Mouse (Mus musculus) liver, postnatal 0 days (tissue): Measurements from ENCODE around the gene Fbxw21. TPM values are rescaled to one million over a fixed set of nuclear protein-coding genes. Genes with fewer than 3 reads are reported as not detected.
A peak's percentile ranks its signal among the peaks of the same experiment; 100 is the strongest.

Experiments
- ATAC-seq: fragments of 200-750 bp; cut with Nextera tagmentation; 2 replicates; pipeline ENCODE4 v1.8.0; 2017; ENCODE audit warnings: mild to moderate bottlenecking, moderate library complexity
- DNase-seq: peaks from one replicate; pipeline ENCODE4 v3.0.0-alpha.2; 2016
- H3K27ac ChIP-seq: fragments of 300-500 bp; sonication (generic); 2 replicates; pipeline ENCODE4 v1.5.1; 2014; ENCODE audit warnings: antibody characterized with exemption, moderate library complexity, mild to moderate bottlenecking, low read depth
- H3K27me3 ChIP-seq: fragments of 300-500 bp; sonication (generic); 2 replicates; pipeline ENCODE4 v1.6.1; 2014; ENCODE audit warnings: low read length, control low read depth, mixed read lengths; ENCODE audit not compliant: insufficient read depth
- H3K36me3 ChIP-seq: fragments of 300-500 bp; sonication (generic); replicated peaks from 2 replicates; pipeline ENCODE4 v1.6.1; 2014; ENCODE audit warnings: mild to moderate bottlenecking, control low read depth, low read length, moderate library complexity, mixed read lengths; ENCODE audit not compliant: insufficient read depth
- H3K4me1 ChIP-seq: fragments of 300-500 bp; sonication (generic); 2 replicates; pipeline ENCODE4 v1.6.1; 2014; ENCODE audit warnings: antibody characterized with exemption, mild to moderate bottlenecking, control low read depth; ENCODE audit not compliant: insufficient read depth
- H3K4me2 ChIP-seq: fragments of 300-500 bp; sonication (generic); 2 replicates; pipeline ENCODE4 v1.6.1; 2014; ENCODE audit warnings: low read depth, mild to moderate bottlenecking, low read length, moderate library complexity, mixed read lengths
- H3K4me3 ChIP-seq: fragments of 300-500 bp; sonication (generic); 2 replicates; pipeline ENCODE4 v1.5.1; 2014; ENCODE audit warnings: low read depth, low read length
- H3K9ac ChIP-seq: fragments of 300-500 bp; sonication (generic); replicated peaks from 2 replicates; pipeline ENCODE4 v1.6.1; 2014; ENCODE audit warnings: mild to moderate bottlenecking, moderate library complexity
- H3K9me3 ChIP-seq: fragments of 300-500 bp; sonication (generic); 2 replicates; pipeline ENCODE4 v1.6.1; 2016; ENCODE audit warnings: mild to moderate bottlenecking, control low read depth, low read length, mixed read lengths
- CTCF ChIP-seq: sonication (generic); IDR thresholded peaks from 2 replicates; pipeline ENCODE4 v1.5.1; 2016; ENCODE audit warnings: antibody characterized with exemption, low read depth
- EP300 ChIP-seq: IDR thresholded peaks from 2 replicates; pipeline ENCODE4 v1.6.1; 2016; ENCODE audit warnings: antibody characterized with exemption, low read depth, mild to moderate bottlenecking
- WGBS: fragments of 180-500 bp; shearing (Covaris S2); extraction: QIAGEN DNeasy Blood & Tissue Kit; methylation state at CpG from one replicate; pipeline ENCODE4 v1.1.7; 2014; ENCODE audit not compliant: insufficient replicate concordance; 5-methylcytosine and 5-hydroxymethylcytosine counted together
- polyA plus RNA-seq: library from polyadenylated mRNA; unstranded; fragments of >200 nt; fragmentation: Nextera tagmentation; extraction: Ambion mirVana; gene quantifications from 2 replicates; pipeline ENCODE4 v1.2.1, GENCODE M21; 2015

Gene Fbxw21
- polyA plus RNA-seq, 1 experiment from 2014 or later = not detected

GRCm38 (mm10) chr9:109091802-109092201 lies 70.0 kb downstream of the Fbxw21 start:
- Histone ChIP-seq H3K9me3 (no peaks in the 10 kb centered on the region), H3K27ac (no peak overlapping the region), H3K27me3 (peaks cover 29% of the 10 kb centered on the region), H3K9ac (no peak overlapping the region), H3K4me2 (no peak overlapping the region), H3K36me3 (peaks cover 8% of the 10 kb centered on the region; the same call in 1 of the 2 replicates), H3K4me3 (no peak overlapping the region), H3K4me1 (peaks cover 17% of the 10 kb centered on the region)
- ATAC-seq (no peak), DNase-seq (no peak)
- 93% methylated on average over 8 of the region's 8 CpGs for WGBS
- TF ChIP-seq EP300 = no peak
- TF ChIP-seq CTCF = no peak

DNA sequence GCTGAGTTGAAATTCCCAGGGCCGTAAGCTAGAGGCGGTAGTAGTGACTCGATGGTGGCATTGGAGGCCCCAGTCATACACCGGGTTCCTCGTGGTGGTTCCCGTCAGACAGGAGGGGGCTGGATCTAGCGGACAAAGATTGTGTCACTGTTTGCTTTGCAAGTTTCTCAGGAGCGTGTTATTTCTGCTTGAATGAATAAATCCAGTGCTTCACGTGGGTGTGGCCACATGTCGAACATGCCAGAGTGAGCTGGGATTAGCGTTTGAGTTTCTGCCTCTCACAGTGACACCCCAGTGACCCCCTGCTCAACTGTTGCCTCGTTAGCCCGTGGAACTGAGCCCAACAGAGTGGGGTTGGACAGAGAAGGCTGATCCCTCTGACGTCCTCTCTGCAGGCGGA lies 71.4 kb downstream of the Fbxw21 start:
- peak overlapping the region; percentile 29 for H3K27ac ChIP-seq
- H3K4me3 ChIP-seq = no peak overlapping the region
- TF ChIP-seq CTCF (no peak), EP300 (no peak)
- 65% methylated on average over 15 of the region's 15 CpGs for WGBS
- H3K9ac ChIP-seq = no peak overlapping the region
- peaks cover 8% of the 10 kb centered on the region; the same call in 1 of the 2 replicates for H3K36me3 ChIP-seq
- H3K9me3 ChIP-seq = no peaks in the 10 kb centered on the region
- DNase-seq = no peak
- ATAC-seq = no peak
- 0 out of 2 replicates have a peak overlapping the region, but pooled peaks have one; percentile 4 for H3K4me2 ChIP-seq
- peaks cover 17% of the 10 kb centered on the region for H3K4me1 ChIP-seq
- H3K27me3 ChIP-seq = peaks cover 15% of the 10 kb centered on the region

Other genes with a start within 250 kb of the Fbxw21 start
- gene Tmem89, start 247.4 kb downstream of the Fbxw21 start, polyA plus RNA-seq = not detected in 2 replicates
- 333 and 345 TPM in 2 replicates for gene Uqcrc1, start 225.4 kb downstream of the Fbxw21 start, polyA plus RNA-seq
- gene Col7a1, start 208.5 kb downstream of the Fbxw21 start, polyA plus RNA-seq = 0.05 and 0.13 TPM in 2 replicates
- gene Ucn2, start 176.0 kb downstream of the Fbxw21 start, polyA plus RNA-seq = not detected in 2 replicates
- 3.1 and 3.8 TPM in 2 replicates for gene Pfkfb4, start 170.3 kb downstream of the Fbxw21 start, polyA plus RNA-seq
- gene Shisa5, start 123.5 kb downstream of the Fbxw21 start, polyA plus RNA-seq = 34.1 and 35.0 TPM in 2 replicates
- 13.3 and 14.3 TPM in 2 replicates for gene Trex1, start 102.3 kb downstream of the Fbxw21 start, polyA plus RNA-seq
- 6.1 and 6.7 TPM in 2 replicates for gene Atrip, start 87.9 kb downstream of the Fbxw21 start, polyA plus RNA-seq
- 8.9 and 9.1 TPM in 2 replicates for gene Ccdc51, start 79.5 kb downstream of the Fbxw21 start, polyA plus RNA-seq
- 283 and 284 TPM in 2 replicates for gene Tma7, start 79.5 kb downstream of the Fbxw21 start, polyA plus RNA-seq
- gene Plxnb1, start 66.7 kb downstream of the Fbxw21 start, polyA plus RNA-seq = 1.9 and 2.2 TPM in 2 replicates
- not detected in 2 replicates for gene Fbxw13, start 33.9 kb upstream of the Fbxw21 start, polyA plus RNA-seq
- not detected in 2 replicates for gene Fbxw20, start 72.7 kb upstream of the Fbxw21 start, polyA plus RNA-seq
- not detected in 2 replicates for gene Fbxw14, start 125.6 kb upstream of the Fbxw21 start, polyA plus RNA-seq
- gene Fbxw28, start 177.6 kb upstream of the Fbxw21 start, polyA plus RNA-seq = not detected in 2 replicates
- not detected in 2 replicates for gene Fbxw22, start 242.3 kb upstream of the Fbxw21 start, polyA plus RNA-seq